Mouse (Mus musculus) intestine, postnatal 0 days (tissue): ENCODE results near the gene Kcnk4. TPM values are rescaled to one million over a fixed set of nuclear protein-coding genes. Genes with fewer than 3 reads are reported as not detected.

Experiments
- ATAC-seq: fragments of 200-750 bp; cut with Nextera tagmentation; 2 replicates; pipeline ENCODE4 v1.8.0; 2017; ENCODE audit warnings: mild to moderate bottlenecking, moderate TSS enrichment, moderate library complexity
- H3K27ac ChIP-seq: fragments of 300-500 bp; sonication (generic); 2 replicates; pipeline ENCODE4 v1.5.1; 2014; ENCODE audit warnings: mild to moderate bottlenecking, low read depth, low read length, moderate library complexity
- H3K27me3 ChIP-seq: fragments of 300-500 bp; sonication (generic); replicated peaks from 2 replicates; pipeline ENCODE4 v1.6.1; 2014; ENCODE audit warnings: low read length, mixed read lengths; ENCODE audit not compliant: control insufficient read depth, insufficient read depth
- H3K36me3 ChIP-seq: fragments of 300-500 bp; sonication (generic); 2 replicates; pipeline ENCODE4 v1.6.1; 2014; ENCODE audit warnings: mild to moderate bottlenecking, moderate library complexity; ENCODE audit not compliant: control insufficient read depth, insufficient read depth
- H3K4me1 ChIP-seq: fragments of 300-500 bp; sonication (generic); replicated peaks from 2 replicates; pipeline ENCODE4 v1.6.1; 2014; ENCODE audit warnings: antibody characterized with exemption, low read length, mixed read lengths; ENCODE audit not compliant: control insufficient read depth, insufficient read depth
- H3K4me2 ChIP-seq: fragments of 300-500 bp; sonication (generic); replicated peaks from 2 replicates; pipeline ENCODE4 v1.6.1; 2014; ENCODE audit warnings: low read depth, mild to moderate bottlenecking, moderate library complexity
- H3K4me3 ChIP-seq: fragments of 300-500 bp; sonication (generic); 2 replicates; pipeline ENCODE4 v1.5.1; 2014; ENCODE audit warnings: low read depth, low read length
- H3K9ac ChIP-seq: fragments of 300-500 bp; sonication (generic); 2 replicates; pipeline ENCODE4 v1.6.1; 2014; ENCODE audit warnings: mild to moderate bottlenecking, low read depth, low read length
- H3K9me3 ChIP-seq: fragments of 300-500 bp; sonication (generic); 2 replicates; pipeline ENCODE4 v1.6.1; 2016; ENCODE audit warnings: mixed run types; ENCODE audit not compliant: control insufficient read depth
- CTCF ChIP-seq: sonication (generic); IDR thresholded peaks from 2 replicates; pipeline ENCODE4 v1.5.1; 2016; ENCODE audit warnings: low read depth, mild to moderate bottlenecking, control low read depth, antibody characterized with exemption, moderate library complexity
- WGBS: fragments of 180-500 bp; shearing (Covaris S2); extraction: QIAGEN DNeasy Blood & Tissue Kit; methylation state at CpG from one replicate; pipeline ENCODE4 v1.1.7; 2014; 5-methylcytosine and 5-hydroxymethylcytosine counted together
- polyA plus RNA-seq: library from polyadenylated mRNA; unstranded; fragments of >200 nt; fragmentation: Nextera tagmentation; extraction: Ambion mirVana; gene quantifications from 2 replicates; pipeline ENCODE4 v1.2.1, GENCODE M21; 2015

Gene Kcnk4
- polyA plus RNA-seq, 1 experiment from 2014 or later: 0.38 TPM

GRCm38 (mm10) chr19:6940396-6941351 is 6.4 kb upstream of the Kcnk4 start:
- 0 out of 2 replicates have a peak overlapping the region, but pooled peaks have one; percentile 96 for H3K27ac ChIP-seq

GRCm38 (mm10) chr19:6939106-6940002 is 5.0 kb upstream of the Kcnk4 start:
- Histone ChIP-seq H3K9ac (no peak overlapping the region), H3K4me1 (no peaks in the 10 kb centered on the region), H3K9me3 (no peaks in the 10 kb centered on the region), H3K4me3 (no peak overlapping the region), H3K4me2 (no peak overlapping the region), H3K27ac (peak overlapping the region; percentile 28; the same call in 1 of the 2 replicates), H3K27me3 (peaks cover 18% of the 10 kb centered on the region), H3K36me3 (no peaks in the 10 kb centered on the region; the same call in 1 of the 2 replicates)
- no peak for ATAC-seq
- TF ChIP-seq CTCF: no peak
- 89% methylated on average over 20 of the region's 20 CpGs for WGBS

More at GRCm38 (mm10) chr19:6940396-6941351, 6.4 kb upstream of the Kcnk4 start:
- Histone ChIP-seq H3K4me3 (peak overlapping the region; percentile 94), H3K9me3 (no peaks in the 10 kb centered on the region), H3K4me1 (no peaks in the 10 kb centered on the region), H3K4me2 (peak overlapping the region; percentile 96), H3K36me3 (peaks cover 3% of the 10 kb centered on the region; the same call in 1 of the 2 replicates), H3K9ac (peak overlapping the region; percentile 57), H3K27me3 (peaks cover 6% of the 10 kb centered on the region; the same call in 1 of the 2 replicates)
- ATAC-seq: no peak
- WGBS: 19% methylated on average over 28 of the region's 29 CpGs
- no peak for TF ChIP-seq CTCF

- H3K27me3 ChIP-seq: peaks cover 33% of the 10 kb centered on the region
- H3K9ac ChIP-seq: no peak overlapping the region
- no peaks in the 10 kb centered on the region for H3K9me3 ChIP-seq
- no peaks in the 10 kb centered on the region; the same call in 1 of the 2 replicates for H3K36me3 ChIP-seq
- H3K4me2 ChIP-seq: no peak overlapping the region
- TF ChIP-seq CTCF: no peak
- no peak overlapping the region for H3K4me3 ChIP-seq
- peaks cover 6% of the 10 kb centered on the region for H3K4me1 ChIP-seq
- no peak for ATAC-seq
- 82% methylated on average over 16 of the region's 16 CpGs for WGBS
- H3K27ac ChIP-seq: no peak overlapping the region
Observed at GRCm38 (mm10) chr19:6937541-6938465, 3.5 kb upstream of the Kcnk4 start.

GRCm38 (mm10) chr19:6936299-6936698 is 2.0 kb upstream of the Kcnk4 start:
- TF ChIP-seq CTCF: peak; percentile 65
- Histone ChIP-seq H3K27me3 (peaks cover 45% of the 10 kb centered on the region), H3K27ac (no peak overlapping the region), H3K36me3 (no peaks in the 10 kb centered on the region), H3K4me3 (no peak overlapping the region), H3K9ac (no peak overlapping the region), H3K4me2 (no peak overlapping the region), H3K4me1 (peaks cover 6% of the 10 kb centered on the region), H3K9me3 (no peaks in the 10 kb centered on the region)
- no peak for ATAC-seq
- 26% methylated on average over 3 of the region's 3 CpGs for WGBS

DNA sequence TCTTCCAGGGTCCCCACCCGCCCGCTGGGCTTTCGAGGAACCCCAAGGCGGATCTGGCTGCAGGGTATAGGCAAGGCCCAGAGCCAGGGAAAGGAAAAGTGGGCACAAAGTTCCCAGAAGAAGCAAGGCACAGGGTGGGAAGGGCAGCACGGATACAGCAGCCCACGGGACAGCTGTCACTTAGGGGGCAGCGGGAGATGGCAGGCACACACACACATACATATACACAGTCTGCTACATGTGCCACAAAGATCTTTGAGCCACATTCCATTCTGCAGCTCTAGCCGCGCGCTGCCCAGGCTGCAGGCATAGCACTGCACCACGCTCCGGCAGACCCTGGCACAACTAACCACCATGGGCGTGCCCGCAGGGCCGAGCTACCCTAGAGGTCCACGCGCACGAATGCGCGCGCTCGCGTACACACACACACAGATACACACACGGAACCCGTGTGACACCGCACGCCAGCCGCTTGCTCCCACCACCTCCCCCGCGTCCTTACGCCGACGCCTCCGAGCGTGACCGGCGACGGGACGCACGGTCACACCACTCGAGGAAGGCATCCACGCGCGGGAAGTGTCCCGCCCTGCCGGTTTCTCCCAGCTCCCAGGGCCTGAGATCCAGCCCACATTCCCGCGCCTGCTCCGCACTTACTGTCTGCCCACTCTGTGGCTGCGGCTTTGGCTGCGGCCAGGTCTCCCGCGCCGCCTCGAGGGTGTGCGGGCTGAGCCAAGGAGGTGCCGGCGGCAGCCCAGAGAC is 700 bp downstream of the Kcnk4 start:
- Histone ChIP-seq H3K36me3 (no peaks in the 10 kb centered on the region), H3K27me3 (peaks cover 49% of the 10 kb centered on the region), H3K9ac (0 out of 2 replicates have a peak overlapping the region, but pooled peaks have one; percentile 26), H3K4me1 (peaks cover 6% of the 10 kb centered on the region), H3K4me2 (peak overlapping the region; percentile 74), H3K27ac (no peak overlapping the region), H3K9me3 (no peaks in the 10 kb centered on the region), H3K4me3 (peak overlapping the region; percentile 42)
- 0 out of 2 replicates have a peak, but pooled peaks have one; percentile 4 for TF ChIP-seq CTCF
- peak; percentile 26; the same call in 1 of the 2 replicates for ATAC-seq
- 5% methylated on average over 58 of the region's 58 CpGs for WGBS
